Mouse (Mus musculus) midbrain, embryonic 15.5 days (tissue): ENCODE results near the gene Thra. TPM values are rescaled to one million over a fixed set of nuclear protein-coding genes. Genes with fewer than 3 reads are reported as not detected.

Experiments
- ATAC-seq: fragments of 200-750 bp; cut with Nextera tagmentation; replicated peaks from 2 replicates; pipeline ENCODE4 v1.8.0; 2017; ENCODE audit warnings: moderate TSS enrichment
- H3K27ac ChIP-seq: fragments of 300-500 bp; sonication (generic); 2 replicates; pipeline ENCODE4 v1.5.1; 2015; ENCODE audit warnings: mild to moderate bottlenecking, inconsistent platforms
- H3K27me3 ChIP-seq: fragments of 300-500 bp; sonication (generic); replicated peaks from 2 replicates; pipeline ENCODE4 v1.6.1; 2015; ENCODE audit warnings: inconsistent platforms
- H3K36me3 ChIP-seq: fragments of 300-500 bp; sonication (generic); replicated peaks from 2 replicates; pipeline ENCODE4 v1.6.1; 2015; ENCODE audit warnings: inconsistent platforms
- H3K4me1 ChIP-seq: fragments of 300-500 bp; sonication (generic); 2 replicates; pipeline ENCODE4 v1.6.1; 2015; ENCODE audit warnings: inconsistent platforms
- H3K4me2 ChIP-seq: fragments of 300-500 bp; sonication (generic); 2 replicates; pipeline ENCODE4 v1.6.1; 2015; ENCODE audit warnings: inconsistent platforms, mild to moderate bottlenecking, moderate library complexity
- H3K4me3 ChIP-seq: fragments of 300-500 bp; sonication (generic); 2 replicates; pipeline ENCODE4 v1.5.1; 2015; ENCODE audit warnings: mild to moderate bottlenecking, inconsistent platforms
- H3K9ac ChIP-seq: fragments of 300-500 bp; sonication (generic); 2 replicates; pipeline ENCODE4 v1.6.1; 2015; ENCODE audit warnings: mild to moderate bottlenecking, inconsistent platforms
- H3K9me3 ChIP-seq: fragments of 300-500 bp; sonication (generic); 2 replicates; pipeline ENCODE4 v1.6.1; 2016; ENCODE audit warnings: inconsistent platforms
- WGBS: fragments of 180-500 bp; shearing (Covaris S2); methylation state at CpG from one replicate; pipeline ENCODE4 v1.1.7; 2015; ENCODE audit warnings: mixed read lengths; 5-methylcytosine and 5-hydroxymethylcytosine counted together
- polyA plus RNA-seq: library from polyadenylated mRNA; unstranded; fragments of >200 nt; fragmentation: Nextera tagmentation; extraction: Ambion mirVana; gene quantifications from 2 replicates; pipeline ENCODE4 v1.2.1, GENCODE M21; 2015

Gene Thra
- polyA plus RNA-seq, 1 experiment from 2014 or later: 151 TPM

DNA sequence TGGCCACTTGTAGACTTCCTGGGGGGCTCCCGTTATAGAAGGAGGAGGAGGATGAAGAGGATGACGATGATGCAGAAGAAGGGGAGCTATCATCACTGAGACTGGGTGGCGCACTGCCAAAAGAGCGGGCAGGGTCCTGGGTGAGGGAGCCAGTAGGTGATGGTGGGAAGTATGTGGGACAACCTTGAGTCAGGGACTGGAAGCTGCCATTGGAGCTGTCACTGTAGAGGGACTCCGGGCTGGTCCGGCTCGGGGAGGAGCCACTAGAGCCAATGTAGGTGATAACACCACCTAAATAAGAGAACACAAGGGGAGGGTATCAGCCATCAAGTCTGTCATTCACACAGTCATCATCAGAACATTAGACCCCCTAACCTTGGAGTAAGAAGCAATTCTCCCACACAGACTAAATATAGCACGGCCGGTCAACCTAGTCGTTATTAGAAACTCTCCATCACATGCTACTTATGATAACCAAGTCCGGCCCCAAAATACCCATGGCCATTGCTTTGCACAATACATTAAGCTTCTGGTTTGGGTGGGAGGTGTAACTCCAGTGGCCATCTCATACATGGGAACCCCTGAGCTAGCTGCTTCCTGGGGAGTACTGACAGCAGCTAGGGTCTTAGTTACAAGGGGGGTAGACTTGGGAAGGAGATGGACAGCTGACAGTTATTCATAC, 31.5 kb downstream of the Thra start:
- Histone ChIP-seq H3K36me3 (peaks cover 10% of the 10 kb centered on the region; the same call in 1 of the 2 replicates), H3K27me3 (no peaks in the 10 kb centered on the region), H3K4me1 (peaks cover 57% of the 10 kb centered on the region), H3K9ac (no peak overlapping the region), H3K4me2 (no peak overlapping the region), H3K27ac (no peak overlapping the region), H3K4me3 (no peak overlapping the region), H3K9me3 (no peaks in the 10 kb centered on the region)
- 95% methylated on average over 11 of the region's 11 CpGs for WGBS
- ATAC-seq: no peak

DNA sequence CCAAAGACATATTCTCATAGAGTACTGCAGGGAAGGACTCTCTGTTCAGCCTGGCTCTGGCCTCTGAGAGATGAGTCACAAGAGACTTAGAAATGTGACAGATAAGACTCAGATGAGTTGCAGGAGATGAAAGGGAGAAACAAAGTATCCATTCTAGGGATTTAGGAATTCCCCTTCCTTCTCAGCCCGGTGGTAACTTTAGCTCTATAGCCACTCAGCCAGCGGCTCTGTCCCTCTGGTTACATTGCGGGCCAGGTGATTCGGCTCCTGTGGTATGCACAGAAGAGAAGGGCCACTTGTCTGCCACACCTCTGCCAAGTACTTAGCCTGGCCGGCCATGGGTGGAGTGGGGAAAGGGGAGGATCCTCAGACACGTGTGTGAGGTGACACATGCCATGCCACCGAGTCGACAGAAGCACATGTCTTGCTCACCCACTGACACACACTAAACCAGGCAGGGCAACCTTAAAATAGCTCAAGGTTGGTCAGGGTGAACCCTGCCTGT, 32.3 kb downstream of the Thra start:
- 79% methylated on average over 8 of the region's 8 CpGs for WGBS
- peaks cover 10% of the 10 kb centered on the region; the same call in 1 of the 2 replicates for H3K36me3 ChIP-seq
- no peak overlapping the region for H3K4me2 ChIP-seq
- no peaks in the 10 kb centered on the region for H3K9me3 ChIP-seq
- H3K4me1 ChIP-seq: peaks cover 53% of the 10 kb centered on the region
- ATAC-seq: no peak
- no peak overlapping the region for H3K27ac ChIP-seq
- no peak overlapping the region for H3K9ac ChIP-seq
- no peak overlapping the region for H3K4me3 ChIP-seq
- H3K27me3 ChIP-seq: no peaks in the 10 kb centered on the region

DNA sequence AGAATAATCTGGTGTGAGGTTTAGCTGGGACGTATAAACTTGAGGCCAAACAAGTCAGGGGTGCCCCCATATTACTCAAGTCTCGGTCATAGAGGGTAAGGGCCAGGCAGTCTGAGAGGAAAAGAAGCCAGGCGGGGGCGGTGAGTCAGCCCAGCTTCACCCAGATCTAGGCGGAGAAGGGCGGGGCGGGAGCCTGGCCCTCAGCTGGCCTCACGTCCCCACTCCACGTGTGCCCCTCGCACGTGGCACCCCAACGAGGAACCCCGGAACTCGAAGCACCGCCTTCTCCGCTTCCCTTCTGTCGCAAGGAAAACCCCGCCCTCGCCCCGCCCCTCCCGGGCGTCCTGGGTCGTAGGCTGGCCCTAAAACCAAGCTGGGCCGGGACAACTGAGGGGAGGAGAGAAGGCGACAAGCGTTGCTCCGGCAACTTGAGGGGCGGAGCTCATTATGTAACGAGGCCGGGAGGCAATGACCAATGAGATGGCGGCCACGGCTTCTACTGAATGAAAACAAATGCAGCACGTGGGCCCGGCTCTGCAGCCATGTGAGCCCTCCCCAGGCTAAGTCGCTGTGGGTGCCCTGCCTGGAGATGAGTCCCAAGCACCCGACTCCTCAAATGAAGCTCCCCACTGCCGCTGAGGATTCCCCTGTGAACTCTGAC, 33.3 kb downstream of the Thra start:
- peak overlapping the region; percentile 97 for H3K4me2 ChIP-seq
- peak overlapping the region; percentile 44 for H3K4me3 ChIP-seq
- H3K9ac ChIP-seq: peak overlapping the region; percentile 49; the same call in 1 of the 2 replicates
- under 1% methylated on average over 37 of the region's 37 CpGs for WGBS
- peaks cover 9% of the 10 kb centered on the region; the same call in 1 of the 2 replicates for H3K36me3 ChIP-seq
- H3K27ac ChIP-seq: 0 out of 2 replicates have a peak overlapping the region, but pooled peaks have one; percentile 75
- H3K27me3 ChIP-seq: no peaks in the 10 kb centered on the region
- peaks cover 43% of the 10 kb centered on the region for H3K4me1 ChIP-seq
- peak; percentile 57 for ATAC-seq
- no peaks in the 10 kb centered on the region for H3K9me3 ChIP-seq

DNA sequence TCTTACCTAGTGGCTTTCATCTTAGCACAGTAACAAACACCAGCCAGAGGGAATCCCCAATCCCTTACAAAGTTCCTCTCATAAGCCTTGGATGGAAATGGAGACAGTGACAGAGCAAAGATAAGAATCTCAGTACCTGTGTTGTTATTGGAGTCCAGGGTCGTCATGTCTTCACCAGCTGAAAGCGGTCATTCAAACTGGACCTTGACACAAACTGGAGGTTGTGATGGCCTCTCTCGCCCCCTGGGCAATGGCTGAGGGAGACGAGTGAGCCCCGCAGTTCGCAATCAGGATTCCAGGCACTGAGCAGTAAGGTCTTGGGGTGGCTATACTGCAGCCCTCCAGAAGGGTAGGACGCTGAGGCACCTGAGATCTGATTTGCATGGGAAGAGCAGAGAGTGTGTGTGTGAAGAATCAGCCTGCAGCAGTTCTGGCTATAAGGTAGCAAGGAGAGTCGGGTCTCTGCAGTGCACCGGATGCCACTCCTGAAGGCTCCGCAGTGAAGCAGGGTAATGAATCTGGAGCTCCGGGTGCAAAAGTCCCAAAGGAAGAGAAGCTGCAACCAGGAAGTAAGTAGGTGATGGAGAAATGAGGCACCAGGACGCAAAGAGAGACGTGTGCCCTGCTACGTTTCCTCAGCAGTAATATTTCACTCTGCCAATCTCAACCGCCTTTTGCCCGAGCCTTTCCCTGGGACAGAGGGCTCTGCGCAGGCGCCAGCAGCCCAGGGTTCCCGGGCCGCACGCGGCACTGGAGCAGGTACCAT, 34.3 kb downstream of the Thra start, which contains the start of gene Nr1d1:
Gene Nr1d1, minus strand, starts transcription at position 752 of the 766 bp plus-strand sequence.
- peak within 1 kb of the TSS; percentile 75 for H3K27ac ChIP-seq
- H3K9ac ChIP-seq: peak within 1 kb of the TSS; percentile 49
- H3K4me2 ChIP-seq: peak within 1 kb of the TSS; percentile 97
- H3K9me3 ChIP-seq: no peaks in the 10 kb centered on the region
- 1% methylated on average over 22 of the region's 22 CpGs for WGBS
- H3K4me3 ChIP-seq: peak within 1 kb of the TSS; percentile 44
- peaks cover 41% of the 10 kb centered on the region for H3K4me1 ChIP-seq
- no peaks in the 10 kb centered on the region for H3K27me3 ChIP-seq
- H3K36me3 ChIP-seq: peaks cover 4% of the 10 kb centered on the region; the same call in 1 of the 2 replicates
- peak; percentile 35 for ATAC-seq

DNA sequence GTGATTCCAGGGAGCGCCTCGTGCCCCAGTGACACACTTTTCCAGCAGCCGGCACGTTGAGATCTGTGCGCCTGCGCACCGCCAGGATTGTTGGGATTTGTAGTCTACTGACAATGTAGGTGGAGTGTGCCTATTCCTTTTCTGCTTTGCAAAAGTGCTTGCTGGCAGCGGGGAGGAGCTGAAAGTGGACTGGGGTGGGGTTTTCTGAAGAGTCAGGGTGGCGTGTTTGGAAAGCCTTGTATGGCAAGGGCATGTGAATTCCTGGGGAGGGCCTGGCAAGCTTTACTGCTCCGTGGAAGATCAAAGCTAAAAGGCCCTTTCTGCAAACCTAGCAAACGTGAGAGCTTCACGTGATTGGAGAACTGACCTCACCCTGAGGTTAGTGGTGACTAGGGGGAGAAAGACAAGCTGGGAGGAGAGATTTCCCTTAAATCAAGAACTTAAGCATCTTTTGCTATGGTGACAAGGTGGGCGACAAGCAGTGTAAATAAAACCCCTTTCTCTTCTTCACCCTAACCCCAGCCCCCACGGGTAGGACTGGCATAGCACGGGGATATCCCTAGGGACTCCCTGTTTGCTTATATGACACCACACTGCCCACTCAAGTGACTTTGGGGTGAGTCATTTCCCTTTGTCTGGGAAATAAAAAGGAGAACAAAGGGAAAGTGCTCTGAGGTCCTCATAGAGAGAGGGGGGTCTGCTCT, 35.1 kb downstream of the Thra start:
- ATAC-seq: peak; percentile 90
- no peaks in the 10 kb centered on the region for H3K9me3 ChIP-seq
- no peaks in the 10 kb centered on the region; the same call in 1 of the 2 replicates for H3K36me3 ChIP-seq
- H3K4me3 ChIP-seq: peak overlapping the region; percentile 44
- H3K27me3 ChIP-seq: no peaks in the 10 kb centered on the region
- H3K4me1 ChIP-seq: peaks cover 41% of the 10 kb centered on the region
- peak overlapping the region; percentile 97 for H3K4me2 ChIP-seq
- H3K9ac ChIP-seq: peak overlapping the region; percentile 49
- WGBS: 8% methylated on average over 15 of the region's 15 CpGs
- H3K27ac ChIP-seq: peak overlapping the region; percentile 75

DNA sequence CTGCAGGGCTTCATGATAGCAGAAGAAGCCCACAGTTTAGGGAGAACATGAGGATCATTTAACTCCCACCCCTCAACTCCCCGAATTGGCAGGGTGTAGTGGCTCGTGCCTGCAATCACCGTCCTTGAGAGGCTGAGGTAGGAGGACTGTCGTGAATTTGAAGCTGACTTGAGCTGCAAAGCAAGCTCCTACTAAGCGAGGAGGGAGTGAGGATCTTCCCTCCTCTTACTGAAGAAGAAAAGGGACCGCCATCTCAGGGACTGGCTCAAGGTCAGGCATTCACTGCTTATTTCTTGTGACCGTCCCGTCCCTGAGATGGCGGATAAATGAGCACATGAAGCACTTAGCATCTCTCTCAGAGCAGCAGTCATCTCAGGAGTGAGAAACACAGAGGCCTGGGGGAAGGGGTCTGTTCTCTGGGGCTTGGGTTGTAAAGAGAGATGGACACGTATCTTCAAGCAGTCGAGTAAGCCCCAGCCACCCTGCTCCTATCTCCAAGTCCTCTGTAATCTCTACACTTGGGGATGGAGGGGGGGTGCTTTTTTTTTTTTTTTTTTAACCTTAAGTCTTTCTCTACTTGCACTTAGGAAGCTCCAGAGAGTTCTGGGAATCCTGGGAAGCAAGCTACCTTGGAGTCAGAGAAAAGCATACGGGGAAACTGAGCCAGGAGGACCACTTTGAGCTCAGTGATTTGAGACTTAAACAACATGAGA, 35.8 kb downstream of the Thra start:
- WGBS: 50% methylated on average over 12 of the region's 12 CpGs
- peak overlapping the region; percentile 97 for H3K4me2 ChIP-seq
- peak overlapping the region; percentile 61; the same call in 1 of the 2 replicates for H3K27ac ChIP-seq
- ATAC-seq: no peak
- no peaks in the 10 kb centered on the region for H3K36me3 ChIP-seq
- peaks cover 41% of the 10 kb centered on the region for H3K4me1 ChIP-seq
- no peaks in the 10 kb centered on the region for H3K27me3 ChIP-seq
- no peak overlapping the region for H3K4me3 ChIP-seq
- no peaks in the 10 kb centered on the region for H3K9me3 ChIP-seq
- H3K9ac ChIP-seq: no peak overlapping the region

DNA sequence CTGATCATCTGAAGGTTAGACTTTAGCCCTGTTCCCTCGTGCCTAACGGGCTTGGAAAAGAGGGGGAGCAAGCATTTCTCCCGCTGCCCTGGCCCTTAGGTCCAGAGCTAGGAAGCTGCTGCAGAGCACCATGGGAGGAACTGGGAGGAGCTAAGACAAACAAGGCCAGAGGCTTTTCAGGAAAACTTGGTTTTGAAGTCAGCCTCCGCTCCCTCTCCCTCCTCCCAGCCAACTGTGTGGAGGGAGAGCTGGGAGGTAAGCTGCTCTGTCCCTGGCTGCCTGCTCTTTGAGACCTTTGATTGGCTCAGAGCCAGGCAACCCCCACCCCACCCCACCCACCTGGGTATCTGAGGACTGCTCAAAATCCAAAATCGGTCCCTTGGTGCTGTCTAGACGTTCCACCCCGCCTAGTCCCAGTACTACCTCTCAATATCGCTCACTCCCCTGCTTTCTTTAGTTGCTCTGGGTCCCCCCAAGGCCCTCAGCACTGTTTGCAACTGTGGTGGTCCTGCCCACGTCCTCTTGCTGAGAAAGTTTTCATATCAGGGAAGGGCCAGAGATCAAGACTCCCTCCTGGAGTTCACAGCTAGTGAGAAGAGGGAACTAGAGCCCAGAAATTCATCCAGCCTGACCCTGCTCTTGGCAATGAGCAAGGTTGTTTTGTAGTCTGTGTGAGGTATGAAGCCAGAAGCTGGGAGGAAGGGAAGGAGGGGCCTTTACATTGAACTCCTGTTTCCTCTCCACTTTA, 36.6 kb downstream of the Thra start:
- WGBS: 11% methylated on average over 9 of the region's 9 CpGs
- peak overlapping the region; percentile 60 for H3K27ac ChIP-seq
- no peaks in the 10 kb centered on the region for H3K9me3 ChIP-seq
- no peak overlapping the region for H3K9ac ChIP-seq
- no peak overlapping the region; the same call in 1 of the 2 replicates for H3K4me2 ChIP-seq
- no peaks in the 10 kb centered on the region for H3K36me3 ChIP-seq
- no peak overlapping the region for H3K4me3 ChIP-seq
- no peak for ATAC-seq
- H3K27me3 ChIP-seq: no peaks in the 10 kb centered on the region
- H3K4me1 ChIP-seq: peaks cover 46% of the 10 kb centered on the region

DNA sequence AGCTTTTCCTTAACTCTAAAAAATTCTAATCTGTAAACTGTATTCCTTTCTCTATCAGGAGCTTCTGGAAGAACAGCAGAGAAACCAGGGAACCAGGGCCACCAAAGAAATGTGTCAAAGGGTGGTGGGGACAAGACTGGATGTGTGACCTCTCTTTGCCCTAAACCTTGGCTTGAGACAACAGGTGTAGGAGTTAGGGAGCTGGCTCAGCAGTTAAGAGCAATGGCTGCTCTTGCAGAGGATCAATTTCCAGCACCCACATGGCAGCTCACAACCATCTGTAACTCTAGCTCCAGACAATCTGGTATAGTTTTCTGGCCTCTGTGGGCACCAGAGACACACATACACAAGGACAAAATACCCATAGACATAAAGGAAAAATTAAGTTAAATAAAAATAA, 37.5 kb downstream of the Thra start:
- Histone ChIP-seq H3K9me3 (no peaks in the 10 kb centered on the region), H3K36me3 (no peaks in the 10 kb centered on the region), H3K4me3 (no peak overlapping the region), H3K4me2 (no peak overlapping the region), H3K9ac (no peak overlapping the region), H3K27ac (no peak overlapping the region), H3K4me1 (peaks cover 53% of the 10 kb centered on the region), H3K27me3 (no peaks in the 10 kb centered on the region)
- no peak for ATAC-seq

DNA sequence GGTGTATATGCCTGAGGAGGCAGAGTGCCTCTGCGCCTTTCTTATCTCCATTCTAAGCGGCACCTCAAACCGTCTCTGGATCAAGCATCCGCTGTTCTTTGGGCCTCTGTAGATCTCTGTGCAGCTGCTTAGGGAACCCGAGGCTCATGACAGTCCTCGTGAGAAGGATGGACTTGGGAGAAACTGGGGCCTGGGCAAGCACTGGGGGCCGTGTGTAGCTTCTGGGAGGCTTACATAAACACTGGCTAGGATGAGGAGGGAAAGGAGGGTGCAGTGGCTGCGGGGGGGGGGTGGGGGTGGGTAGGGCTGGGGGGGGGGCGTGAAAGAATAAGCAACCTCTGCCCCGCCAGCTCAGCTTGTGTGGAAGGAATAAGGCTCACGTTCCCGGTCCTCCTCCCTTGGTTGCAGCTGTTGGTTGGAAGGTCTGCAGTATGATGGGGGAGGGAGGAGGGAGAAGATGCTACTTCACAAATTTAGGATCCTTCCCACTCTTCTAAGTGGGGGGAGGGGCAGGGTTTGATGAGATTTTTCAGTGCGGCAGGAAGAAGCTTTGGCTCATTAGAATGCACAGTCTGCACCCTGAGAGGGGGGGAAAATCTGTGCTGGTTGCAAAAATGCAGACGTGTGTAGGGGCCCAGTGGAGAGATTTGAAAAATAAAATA, 41.5 kb downstream of the Thra start:
- no peaks in the 10 kb centered on the region for H3K9me3 ChIP-seq
- no peak for ATAC-seq
- 0 out of 2 replicates have a peak overlapping the region, but pooled peaks have one; percentile 44 for H3K4me2 ChIP-seq
- H3K27me3 ChIP-seq: no peaks in the 10 kb centered on the region
- no peak overlapping the region for H3K4me3 ChIP-seq
- H3K9ac ChIP-seq: no peak overlapping the region
- no peaks in the 10 kb centered on the region for H3K36me3 ChIP-seq
- WGBS: 7% methylated on average over 11 of the region's 14 CpGs
- peaks cover 48% of the 10 kb centered on the region for H3K4me1 ChIP-seq
- no peak overlapping the region for H3K27ac ChIP-seq

DNA sequence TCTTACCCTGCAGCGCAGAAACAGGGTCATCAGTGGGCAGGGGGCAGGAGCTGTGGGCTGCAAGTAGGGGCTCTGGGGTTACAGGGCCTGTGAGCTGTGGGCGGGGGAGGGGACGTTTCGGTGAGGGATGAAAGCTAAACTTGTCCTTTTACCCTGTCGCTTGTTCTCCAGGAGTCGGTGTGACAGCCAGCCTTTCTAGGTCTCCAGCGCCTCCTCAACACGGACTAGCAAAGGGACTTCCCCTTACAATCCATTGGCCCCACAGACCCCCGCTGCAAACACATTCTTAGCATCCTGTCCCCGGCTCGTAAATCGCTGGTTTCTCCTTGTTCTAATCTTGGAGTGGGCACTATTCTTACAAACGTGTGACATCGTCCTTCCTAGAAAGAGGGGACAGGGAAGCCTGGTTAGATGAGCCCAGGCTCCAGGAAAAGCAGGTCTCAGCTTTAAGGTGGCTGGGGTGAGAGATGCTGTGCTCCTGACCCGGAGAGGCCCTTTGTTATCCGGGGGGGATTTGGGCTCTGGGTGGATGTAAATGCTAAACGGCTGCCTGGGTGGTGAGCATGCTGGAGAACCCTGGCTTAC, 42.3 kb downstream of the Thra start:
- Histone ChIP-seq H3K4me1 (peaks cover 50% of the 10 kb centered on the region), H3K9me3 (no peaks in the 10 kb centered on the region), H3K4me2 (peak overlapping the region; percentile 44), H3K36me3 (no peaks in the 10 kb centered on the region), H3K9ac (peak overlapping the region; percentile 27; the same call in 1 of the 2 replicates), H3K27me3 (no peaks in the 10 kb centered on the region), H3K4me3 (peak overlapping the region; percentile 14; the same call in 1 of the 2 replicates), H3K27ac (peak overlapping the region; percentile 71)
- WGBS: 6% methylated on average over 17 of the region's 17 CpGs
- ATAC-seq: peak; percentile 4; the same call in 1 of the 2 replicates
